Mouse (Mus musculus) neural tube, embryonic 12.5 days (tissue): ENCODE measurements around the gene Rpusd3. TPM values are rescaled to one million over a fixed set of nuclear protein-coding genes. Genes with fewer than 3 reads are reported as not detected.
A peak's percentile ranks its signal among the peaks of the same experiment; 100 is the strongest.

ENCODE experiments used
- ATAC-seq: fragments of 200-750 bp; cut with Nextera tagmentation; 2 replicates; pipeline ENCODE4 v1.8.0; 2017; ENCODE audit warnings: low read depth, mild to moderate bottlenecking, moderate TSS enrichment, moderate library complexity; ENCODE audit not compliant: low FRiP score
- H3K27ac ChIP-seq: fragments of 300-500 bp; sonication (generic); 2 replicates; pipeline ENCODE4 v1.5.1; 2016
- H3K27me3 ChIP-seq: fragments of 300-500 bp; sonication (generic); replicated peaks from 2 replicates; pipeline ENCODE4 v1.6.1; 2016; ENCODE audit warnings: mild to moderate bottlenecking
- H3K36me3 ChIP-seq: fragments of 300-500 bp; sonication (generic); 2 replicates; pipeline ENCODE4 v1.6.1; 2016; ENCODE audit warnings: mild to moderate bottlenecking
- H3K4me1 ChIP-seq: fragments of 300-500 bp; sonication (generic); 2 replicates; pipeline ENCODE4 v1.6.1; 2016
- H3K4me2 ChIP-seq: fragments of 300-500 bp; sonication (generic); replicated peaks from 2 replicates; pipeline ENCODE4 v1.6.1; 2016; ENCODE audit warnings: mild to moderate bottlenecking
- H3K4me3 ChIP-seq: fragments of 300-500 bp; sonication (generic); 2 replicates; pipeline ENCODE4 v1.5.1; 2016
- H3K9ac ChIP-seq: fragments of 300-500 bp; sonication (generic); 2 replicates; pipeline ENCODE4 v1.6.1; 2016; ENCODE audit warnings: mild to moderate bottlenecking
- H3K9me3 ChIP-seq: fragments of 300-500 bp; sonication (generic); 2 replicates; pipeline ENCODE4 v1.6.1; 2016; ENCODE audit warnings: mild to moderate bottlenecking
- WGBS: fragments of 180-500 bp; shearing (Covaris S2); methylation state at CpG from one replicate; pipeline ENCODE4 v1.1.7; 2016; 5-methylcytosine and 5-hydroxymethylcytosine counted together
- polyA plus RNA-seq: library from polyadenylated mRNA; unstranded; fragments of >200 nt; fragmentation: Nextera tagmentation; extraction: Ambion mirVana; gene quantifications from 2 replicates; pipeline ENCODE4 v1.2.1, GENCODE M21; 2016

The Rpusd3 gene
- polyA plus RNA-seq, 1 experiment from 2014 or later: 29.3 TPM

GRCm38 (mm10) chr6:113442087-113442441, 22.9 kb upstream of the Rpusd3 start:
- peak; percentile 55 for ATAC-seq
- Histone ChIP-seq H3K4me3 (peak overlapping the region; percentile 85), H3K27me3 (no peaks in the 10 kb centered on the region), H3K4me2 (peak overlapping the region; percentile 89), H3K9me3 (no peaks in the 10 kb centered on the region), H3K9ac (peak overlapping the region; percentile 86), H3K27ac (no peak overlapping the region), H3K4me1 (peaks cover 6% of the 10 kb centered on the region), H3K36me3 (peaks cover 9% of the 10 kb centered on the region)
- 43% methylated on average over 9 of the region's 9 CpGs for WGBS

- Histone ChIP-seq H3K4me3 (no peak overlapping the region), H3K9me3 (no peaks in the 10 kb centered on the region), H3K36me3 (peaks cover under 1% of the 10 kb centered on the region; the same call in 1 of the 2 replicates), H3K4me1 (peaks cover 6% of the 10 kb centered on the region), H3K9ac (no peak overlapping the region), H3K4me2 (no peak overlapping the region), H3K27me3 (no peaks in the 10 kb centered on the region), H3K27ac (no peak overlapping the region)
- peak; percentile 22; the same call in 1 of the 2 replicates for ATAC-seq
- WGBS: 54% methylated on average over 7 of the region's 7 CpGs
Observed at GRCm38 (mm10) chr6:113441147-113441680, 22.1 kb upstream of the Rpusd3 start.

- Histone ChIP-seq H3K4me2 (no peak overlapping the region), H3K36me3 (no peaks in the 10 kb centered on the region), H3K27me3 (no peaks in the 10 kb centered on the region), H3K27ac (no peak overlapping the region), H3K4me3 (no peak overlapping the region), H3K4me1 (peaks cover 6% of the 10 kb centered on the region), H3K9me3 (no peaks in the 10 kb centered on the region), H3K9ac (no peak overlapping the region)
- ATAC-seq: no peak
- WGBS: 84% methylated on average over 3 of the region's 3 CpGs
Observed at GRCm38 (mm10) chr6:113440686-113441085, 21.5 kb upstream of the Rpusd3 start.

- Histone ChIP-seq H3K9me3 (no peaks in the 10 kb centered on the region), H3K9ac (no peak overlapping the region), H3K4me2 (no peak overlapping the region), H3K4me3 (no peak overlapping the region), H3K27ac (no peak overlapping the region), H3K36me3 (no peaks in the 10 kb centered on the region), H3K4me1 (peaks cover 6% of the 10 kb centered on the region), H3K27me3 (no peaks in the 10 kb centered on the region)
- WGBS: 64% methylated on average over 12 of the region's 12 CpGs
- ATAC-seq: no peak
Observed at GRCm38 (mm10) chr6:113438721-113439430, 19.7 kb upstream of the Rpusd3 start.

- 78% methylated on average over 12 of the region's 12 CpGs for WGBS
- no peaks in the 10 kb centered on the region for H3K27me3 ChIP-seq
- H3K36me3 ChIP-seq: no peaks in the 10 kb centered on the region
- H3K9ac ChIP-seq: no peak overlapping the region
- ATAC-seq: no peak
- H3K4me3 ChIP-seq: no peak overlapping the region
- H3K27ac ChIP-seq: no peak overlapping the region
- H3K4me1 ChIP-seq: no peaks in the 10 kb centered on the region
- no peaks in the 10 kb centered on the region for H3K9me3 ChIP-seq
- no peak overlapping the region for H3K4me2 ChIP-seq
Observed at GRCm38 (mm10) chr6:113437135-113437534, 18.0 kb upstream of the Rpusd3 start.

GRCm38 (mm10) chr6:113435664-113436205, 16.6 kb upstream of the Rpusd3 start, which contains the start of gene Cidec:
Gene Cidec (minus strand): TSS chr6:113435760.
- H3K4me2 ChIP-seq: no peak within 1 kb of the TSS
- no peaks in the 10 kb centered on the region for H3K27me3 ChIP-seq
- no peak for ATAC-seq
- H3K4me3 ChIP-seq: no peak within 1 kb of the TSS
- WGBS: 81% methylated on average over 9 of the region's 9 CpGs
- no peaks in the 10 kb centered on the region for H3K36me3 ChIP-seq
- no peak within 1 kb of the TSS for H3K27ac ChIP-seq
- H3K9ac ChIP-seq: no peak within 1 kb of the TSS
- H3K4me1 ChIP-seq: no peaks in the 10 kb centered on the region
- H3K9me3 ChIP-seq: no peaks in the 10 kb centered on the region

GRCm38 (mm10) chr6:113434691-113435090, 15.6 kb upstream of the Rpusd3 start:
- ATAC-seq: no peak
- 82% methylated on average over 7 of the region's 7 CpGs for WGBS
- no peak overlapping the region for H3K9ac ChIP-seq
- H3K27me3 ChIP-seq: no peaks in the 10 kb centered on the region
- no peak overlapping the region for H3K4me2 ChIP-seq
- H3K9me3 ChIP-seq: no peaks in the 10 kb centered on the region
- no peaks in the 10 kb centered on the region for H3K4me1 ChIP-seq
- no peaks in the 10 kb centered on the region for H3K36me3 ChIP-seq
- H3K27ac ChIP-seq: no peak overlapping the region
- H3K4me3 ChIP-seq: no peak overlapping the region

- no peak overlapping the region for H3K27ac ChIP-seq
- H3K4me3 ChIP-seq: no peak overlapping the region
- no peak for ATAC-seq
- no peaks in the 10 kb centered on the region for H3K36me3 ChIP-seq
- H3K27me3 ChIP-seq: no peaks in the 10 kb centered on the region
- H3K9me3 ChIP-seq: no peaks in the 10 kb centered on the region
- H3K4me2 ChIP-seq: no peak overlapping the region
- no peaks in the 10 kb centered on the region for H3K4me1 ChIP-seq
- H3K9ac ChIP-seq: no peak overlapping the region
- 83% methylated on average over 3 of the region's 3 CpGs for WGBS
Observed at GRCm38 (mm10) chr6:113433661-113434060, 14.5 kb upstream of the Rpusd3 start.

- no peaks in the 10 kb centered on the region for H3K27me3 ChIP-seq
- WGBS: 64% methylated on average over 3 of the region's 3 CpGs
- no peak overlapping the region for H3K4me3 ChIP-seq
- H3K4me1 ChIP-seq: no peaks in the 10 kb centered on the region
- peaks cover 2% of the 10 kb centered on the region; the same call in 1 of the 2 replicates for H3K9me3 ChIP-seq
- no peak overlapping the region for H3K4me2 ChIP-seq
- H3K36me3 ChIP-seq: no peaks in the 10 kb centered on the region
- ATAC-seq: no peak
- no peak overlapping the region for H3K9ac ChIP-seq
- H3K27ac ChIP-seq: no peak overlapping the region
Observed at GRCm38 (mm10) chr6:113431801-113432200, 12.7 kb upstream of the Rpusd3 start.

- Histone ChIP-seq H3K4me3 (no peak overlapping the region), H3K9me3 (peaks cover 2% of the 10 kb centered on the region; the same call in 1 of the 2 replicates), H3K9ac (no peak overlapping the region), H3K36me3 (no peaks in the 10 kb centered on the region), H3K4me2 (no peak overlapping the region), H3K27me3 (no peaks in the 10 kb centered on the region), H3K4me1 (no peaks in the 10 kb centered on the region), H3K27ac (no peak overlapping the region)
- ATAC-seq: no peak
- WGBS: 69% methylated on average over 3 of the region's 3 CpGs
Observed at GRCm38 (mm10) chr6:113430846-113431245, 11.7 kb upstream of the Rpusd3 start.

- H3K27ac ChIP-seq: no peak overlapping the region
- no peak overlapping the region for H3K4me2 ChIP-seq
- no peak for ATAC-seq
- peaks cover 2% of the 10 kb centered on the region; the same call in 1 of the 2 replicates for H3K9me3 ChIP-seq
- 0 out of 2 replicates have a peak, but pooled peaks cover 3% of the 10 kb centered on the region for H3K27me3 ChIP-seq
- no peak overlapping the region for H3K9ac ChIP-seq
- no peaks in the 10 kb centered on the region for H3K36me3 ChIP-seq
- no peaks in the 10 kb centered on the region for H3K4me1 ChIP-seq
- no peak overlapping the region for H3K4me3 ChIP-seq
- WGBS: 83% methylated on average over 3 of the region's 3 CpGs
Observed at GRCm38 (mm10) chr6:113429965-113430364, 10.8 kb upstream of the Rpusd3 start.

GRCm38 (mm10) chr6:113428006-113428405, 8.9 kb upstream of the Rpusd3 start:
- H3K27ac ChIP-seq: no peak overlapping the region
- H3K9ac ChIP-seq: no peak overlapping the region
- WGBS: 92% methylated on average over 16 of the region's 16 CpGs
- no peak overlapping the region for H3K4me3 ChIP-seq
- H3K27me3 ChIP-seq: 0 out of 2 replicates have a peak, but pooled peaks cover 3% of the 10 kb centered on the region
- H3K4me1 ChIP-seq: no peaks in the 10 kb centered on the region
- no peak overlapping the region for H3K4me2 ChIP-seq
- ATAC-seq: no peak
- no peaks in the 10 kb centered on the region for H3K36me3 ChIP-seq
- peaks cover 2% of the 10 kb centered on the region; the same call in 1 of the 2 replicates for H3K9me3 ChIP-seq
